Mouse (Mus musculus) testis, postnatal 14 days (tissue): ENCODE measurements around the gene Fth1.

ENCODE experiments used
- DNase-seq: peaks from one replicate; pipeline ENCODE4 v3.0.0; 2021; ENCODE audit warnings: low spot score

Gene Fth1

DNA sequence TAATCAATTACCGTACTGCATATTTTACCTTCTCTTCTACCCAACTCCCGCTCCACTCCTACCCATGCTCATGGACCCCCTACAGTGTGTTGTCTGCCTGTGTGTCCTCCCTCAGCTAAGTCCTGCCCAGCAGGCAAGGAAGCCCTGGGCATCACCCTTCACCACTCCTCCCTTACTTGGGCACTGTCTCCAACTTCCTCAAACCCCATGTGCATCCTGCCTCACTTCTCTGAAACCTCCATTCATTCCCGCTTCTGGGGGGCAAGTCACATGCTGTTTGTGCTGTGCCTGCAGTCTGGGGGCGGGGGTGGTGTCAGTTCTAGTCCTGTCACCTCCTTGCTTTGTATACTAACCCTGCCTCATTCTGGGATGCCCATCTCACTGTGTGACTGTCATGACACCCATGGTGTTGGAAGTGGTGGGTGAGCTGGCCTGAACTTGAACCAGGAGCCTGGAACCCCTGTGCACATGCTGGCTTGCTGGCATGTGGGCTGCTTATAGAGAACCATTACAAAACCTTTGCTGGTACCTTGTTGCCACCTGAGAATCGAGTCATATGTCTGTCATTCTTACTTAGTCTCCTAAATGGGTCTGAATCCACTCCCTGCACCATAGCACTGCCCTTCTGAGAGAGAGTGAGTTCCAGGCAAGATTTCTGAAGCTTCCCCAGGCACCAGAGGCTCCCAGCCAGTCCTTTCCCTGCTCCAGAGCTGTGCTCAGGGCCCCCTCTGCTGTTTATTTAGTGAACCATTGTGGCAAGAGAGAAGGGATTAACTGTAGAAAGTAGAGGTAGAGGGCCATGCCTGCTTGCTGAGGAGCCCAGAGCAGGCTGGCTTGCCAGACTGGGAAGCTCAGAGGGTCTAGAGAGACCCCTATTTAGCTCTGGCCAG is 42.3 kb downstream of the Fth1 start:
- no peak for DNase-seq

GRCm38 (mm10) chr19:10023304-10023758 is 42.9 kb downstream of the Fth1 start:
- DNase-seq, result no peak

GRCm38 (mm10) chr19:10025169-10025875 is 44.9 kb downstream of the Fth1 start:
- DNase-seq, result peak; percentile 61

DNA sequence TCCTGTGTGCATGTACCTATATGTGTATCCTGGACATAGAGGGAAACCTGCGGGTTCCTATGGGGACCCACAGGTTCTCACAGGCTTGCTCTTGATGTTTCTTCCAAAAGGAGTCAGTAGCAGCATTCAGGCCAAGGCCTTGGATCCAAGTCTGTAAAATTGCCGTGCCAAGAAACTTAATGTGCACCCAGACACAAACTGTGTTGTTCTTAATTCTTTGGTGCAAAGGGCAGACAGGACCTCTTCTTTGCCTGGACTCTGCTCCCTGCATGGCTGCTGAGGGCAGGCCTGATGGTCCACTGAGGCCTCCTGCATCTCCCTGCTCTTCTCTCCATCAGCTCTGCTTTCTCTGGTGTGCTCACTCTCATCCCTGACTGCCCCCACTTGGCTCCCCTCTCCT is 49.3 kb downstream of the Fth1 start:
- no peak for DNase-seq

DNA sequence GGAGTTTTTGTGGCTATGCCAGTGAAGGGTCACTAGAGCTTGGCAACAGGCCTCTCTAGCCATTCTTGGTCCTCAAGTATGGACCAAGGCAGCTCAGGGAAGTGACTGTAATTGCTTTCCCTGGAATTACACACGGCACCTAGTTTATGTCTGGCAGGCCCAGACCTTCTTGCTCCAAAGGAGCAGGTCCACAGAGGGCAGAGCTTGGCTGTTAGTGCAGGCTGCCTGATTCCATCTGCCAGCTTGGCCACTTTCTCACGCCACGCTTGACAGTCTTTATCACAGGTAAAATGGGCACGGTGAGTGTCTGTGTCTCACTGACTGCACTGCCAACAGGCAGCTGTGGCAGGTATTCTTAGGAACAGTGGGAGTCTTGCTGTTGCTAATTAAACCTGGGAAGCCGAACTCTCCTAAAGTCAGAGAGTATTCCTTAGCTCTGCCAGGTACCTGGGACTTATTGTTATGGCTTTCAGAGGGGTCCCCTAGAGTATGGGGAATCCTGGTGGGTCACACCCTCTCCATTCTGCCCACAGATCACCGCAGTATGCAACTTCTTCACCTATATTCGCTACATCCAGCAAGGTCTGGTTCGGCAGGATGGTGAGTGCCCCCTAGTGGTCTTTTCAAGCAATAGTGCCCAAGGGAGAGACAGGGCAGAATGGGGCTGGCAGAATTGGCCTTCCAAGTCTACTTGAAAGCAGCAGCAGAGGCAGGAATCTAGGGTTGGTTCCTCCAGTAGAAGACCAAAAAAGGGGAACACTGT is 53.0 kb downstream of the Fth1 start:
- no peak for DNase-seq

- no peak for DNase-seq
Observed at GRCm38 (mm10) chr19:10034356-10034755, 54.0 kb downstream of the Fth1 start.
